Mouse (Mus musculus): Measurements from ENCODE around the gene Pex1.
A peak's percentile ranks its signal among the peaks of the same experiment; 100 is the strongest.
"Not testable (repeated sequence)": the region's sequence is repeated elsewhere in the genome, so short reads cannot be mapped to it uniquely, and the experiment has no call there.

Gene Pex1

GRCm38 (mm10) chr5:3635286-3635685 lies 39.4 kb downstream of the Pex1 start:
- no peak for ATAC-seq (ENCODE audit: insufficient number of reproducible peaks, low FRiP score, low TSS enrichment)

DNA sequence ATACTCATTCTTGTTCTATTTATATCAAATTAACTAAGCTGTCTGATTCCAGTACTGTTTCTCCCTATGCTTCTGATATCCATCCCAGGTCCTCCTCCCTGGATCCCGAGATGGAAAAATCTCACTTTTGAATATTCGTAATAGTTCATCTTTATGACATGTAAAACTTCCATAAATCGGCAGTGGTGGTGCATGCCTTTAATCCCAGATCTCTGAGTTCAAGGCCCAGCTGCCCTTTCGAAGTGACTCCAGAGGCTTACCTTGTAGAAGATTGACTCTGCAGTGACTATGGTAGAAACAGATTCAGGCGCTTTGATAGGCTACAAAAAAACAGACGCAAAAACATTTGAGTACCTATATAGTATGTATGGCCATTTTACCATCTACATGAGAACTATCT lies 48.8 kb downstream of the Pex1 start:
- ATAC-seq (ENCODE audit: insufficient number of reproducible peaks, low FRiP score, low TSS enrichment): no peak

- ATAC-seq (ENCODE audit: insufficient number of reproducible peaks, low FRiP score, low TSS enrichment): no peak
These were observed 49.5 kb downstream of the Pex1 start for GRCm38 (mm10) chr5:3645326-3645725.

GRCm38 (mm10) chr5:3646539-3646938 lies 50.7 kb downstream of the Pex1 start:
- no peak for ATAC-seq (ENCODE audit: insufficient number of reproducible peaks, low FRiP score, low TSS enrichment)

GRCm38 (mm10) chr5:3646991-3647707 lies 51.3 kb downstream of the Pex1 start:
- peak; percentile 63; the same call in 1 of the 2 replicates for ATAC-seq (ENCODE audit: insufficient number of reproducible peaks, low FRiP score, low TSS enrichment)

- peak; percentile 93 for ATAC-seq (ENCODE audit: insufficient number of reproducible peaks, low FRiP score, low TSS enrichment)
These were observed 51.8 kb downstream of the Pex1 start for GRCm38 (mm10) chr5:3647708-3648121.

- ATAC-seq (ENCODE audit: insufficient number of reproducible peaks, low FRiP score, low TSS enrichment): no peak
These were observed 52.5 kb downstream of the Pex1 start for GRCm38 (mm10) chr5:3648206-3648848.

DNA sequence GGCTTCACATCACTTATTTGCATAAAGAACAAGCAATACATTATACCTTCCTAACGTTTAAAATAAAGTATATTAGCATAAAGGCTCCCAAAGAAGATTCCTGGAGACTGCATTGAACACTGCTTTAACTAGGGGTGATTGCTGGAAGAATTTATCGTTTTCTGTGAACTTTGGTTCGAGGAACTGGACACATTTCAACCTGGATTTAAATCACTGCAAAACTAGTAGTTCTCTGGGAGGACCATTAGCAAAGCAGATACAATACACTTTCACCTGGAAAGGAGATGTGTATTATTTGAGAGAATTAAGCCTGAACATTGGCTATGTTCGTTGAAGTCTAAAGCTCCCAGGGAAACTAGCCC lies 53.0 kb downstream of the Pex1 start:
- ATAC-seq (ENCODE audit: insufficient number of reproducible peaks, low FRiP score, low TSS enrichment): no peak

- no peak for ATAC-seq (ENCODE audit: insufficient number of reproducible peaks, low FRiP score, low TSS enrichment)
These were observed 55.0 kb downstream of the Pex1 start, which contains the start of gene Tmbim7 for GRCm38 (mm10) chr5:3650881-3651280. Gene Tmbim7, plus strand, starts transcription at chr5:3651181.

DNA sequence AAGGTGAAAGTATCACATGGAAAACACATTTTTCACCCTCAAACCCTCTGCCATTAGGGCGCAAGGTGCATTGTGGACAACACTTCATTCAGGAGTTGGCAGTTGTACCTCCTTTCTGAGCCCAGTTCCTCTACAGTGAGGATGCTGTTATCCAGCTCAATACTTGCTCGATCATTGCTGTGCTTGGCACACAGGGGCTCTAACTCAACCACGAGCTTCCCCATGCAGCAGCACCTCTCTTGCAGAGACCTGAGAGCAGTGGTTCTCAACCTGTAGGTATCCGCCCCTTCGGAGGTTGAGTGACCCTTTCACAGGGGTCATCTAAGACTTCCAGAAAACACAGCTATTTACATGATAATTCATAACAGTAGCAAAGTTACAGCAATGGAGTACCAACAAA lies 55.8 kb downstream of the Pex1 start:
- ATAC-seq (ENCODE audit: insufficient number of reproducible peaks, low FRiP score, low TSS enrichment): no peak

DNA sequence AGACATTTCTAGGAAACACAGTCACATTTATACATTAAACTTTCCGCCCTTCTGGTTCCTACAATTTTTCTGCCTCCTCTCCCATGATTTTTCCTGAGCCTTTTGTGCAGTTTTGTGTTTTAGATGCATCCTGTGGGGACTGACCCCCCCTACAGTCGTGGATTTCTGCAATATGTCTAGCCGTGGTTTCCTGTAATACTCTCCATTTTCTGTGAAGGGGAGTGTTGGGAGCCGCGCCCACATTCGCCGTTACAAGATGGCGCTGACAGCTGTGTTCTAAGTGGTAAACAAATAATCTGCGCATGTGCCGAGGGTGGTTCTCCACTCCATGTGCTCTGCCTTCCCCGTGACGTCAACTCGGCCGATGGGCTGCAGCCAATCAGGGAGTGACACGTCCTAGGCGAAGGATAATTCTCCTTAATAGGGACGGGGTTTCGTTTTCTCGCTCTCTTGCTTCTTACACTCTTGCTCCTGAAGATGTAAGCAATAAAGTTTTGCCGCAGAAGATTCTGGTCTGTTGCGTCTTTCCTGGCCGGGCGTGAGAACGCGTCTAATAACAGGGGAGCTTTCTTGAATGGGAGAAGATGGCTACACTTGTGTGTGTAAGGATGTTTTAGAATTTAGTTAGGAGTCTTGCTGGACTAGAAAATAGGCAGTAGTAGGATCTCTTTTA lies 57.2 kb downstream of the Pex1 start:
- not testable (repeated sequence) for ATAC-seq (ENCODE audit: insufficient number of reproducible peaks, low FRiP score, low TSS enrichment)

- no peak for ATAC-seq (ENCODE audit: insufficient number of reproducible peaks, low FRiP score, low TSS enrichment)
These were observed 57.9 kb downstream of the Pex1 start for GRCm38 (mm10) chr5:3653801-3654200.

DNA sequence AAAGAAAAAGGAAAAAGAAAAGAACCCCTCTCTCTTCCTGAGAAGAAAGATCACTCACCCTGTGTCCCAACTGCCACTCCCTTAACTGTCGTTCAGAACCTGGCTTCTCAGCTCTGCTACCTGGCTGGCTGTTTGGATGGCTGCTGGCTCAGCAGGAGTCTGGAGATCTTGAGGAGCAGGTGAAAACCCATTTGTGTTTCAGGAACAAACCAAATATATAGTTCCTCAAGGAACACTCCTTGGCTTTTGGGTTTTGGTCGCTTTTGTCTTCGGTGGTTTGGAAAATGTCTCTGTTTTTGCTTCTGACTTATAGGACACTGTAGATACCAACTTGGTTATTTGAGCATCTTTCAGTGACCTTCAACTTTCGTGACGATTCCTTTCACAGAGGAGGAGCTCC lies 61.2 kb downstream of the Pex1 start, which contains the start of gene Gatad1:
TSS of gene Gatad1 (minus strand) at position 101 of the 400 bp plus-strand sequence.
- no peak for ATAC-seq (ENCODE audit: insufficient number of reproducible peaks, low FRiP score, low TSS enrichment)

- no peak for ATAC-seq (ENCODE audit: insufficient number of reproducible peaks, low FRiP score, low TSS enrichment)
These were observed 69.4 kb downstream of the Pex1 start for GRCm38 (mm10) chr5:3665225-3665624.

- no peak for ATAC-seq (ENCODE audit: insufficient number of reproducible peaks, low FRiP score, low TSS enrichment)
These were observed 70.7 kb downstream of the Pex1 start for GRCm38 (mm10) chr5:3666585-3666984.

DNA sequence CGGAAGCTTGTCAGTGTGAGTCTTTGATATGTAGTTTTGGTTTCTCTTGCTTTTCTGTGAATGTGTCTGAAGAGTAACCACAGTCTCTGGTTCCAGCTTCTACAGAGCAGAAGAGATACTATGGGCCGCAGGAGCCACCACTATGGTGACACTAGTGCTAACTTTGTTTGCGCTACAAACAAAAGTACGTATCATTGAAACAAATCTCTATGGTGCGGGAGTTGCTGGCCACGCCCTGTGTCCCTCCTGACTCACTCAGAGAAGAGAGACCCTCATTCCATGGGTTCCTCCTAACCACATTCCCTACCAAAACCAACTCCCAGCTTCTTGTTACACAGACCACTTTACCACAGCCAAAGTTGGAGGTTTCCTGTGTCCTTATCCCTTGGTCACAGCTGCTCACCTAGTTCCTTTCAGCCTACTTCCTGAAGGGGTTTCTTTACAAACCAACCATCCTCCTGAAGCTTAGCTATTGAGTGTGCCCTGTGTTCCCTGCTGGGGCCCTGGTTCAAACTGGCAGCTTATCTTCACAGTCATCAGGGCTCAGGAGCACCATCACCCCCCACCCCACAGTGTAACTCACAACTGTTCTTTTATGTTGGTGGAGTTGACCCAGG lies 74.2 kb downstream of the Pex1 start:
- ATAC-seq (ENCODE audit: insufficient number of reproducible peaks, low FRiP score, low TSS enrichment): no peak
